Mouse (Mus musculus): ENCODE results near the gene Cdc42ep4. TPM values are rescaled to one million over a fixed set of nuclear protein-coding genes. Genes with fewer than 3 reads are reported as not detected.

The Cdc42ep4 gene
- total RNA-seq (2023): 10 to 100 TPM; 26.3 to 28.0 TPM

GRCm38 (mm10) chr11:113751484-113752084 is at the start of gene Cdc42ep4:
TSS of gene Cdc42ep4 (minus strand) at chr11:113751881.

GRCm38 (mm10) chr11:113709731-113710256 is 41.9 kb downstream of the Cdc42ep4 start, which contains the start of gene Cpsf4l:
TSS of gene Cpsf4l (minus strand) at chr11:113710017.

GRCm38 (mm10) chr11:113683957-113684706 is 67.5 kb downstream of the Cdc42ep4 start, which contains the start of the genes Fam104a and D11Wsu47e:
TSS of gene Fam104a (minus strand) at chr11:113684155.
TSS of gene D11Wsu47e (plus strand) at chr11:113684412.

Other genes with a start within 250 kb of the Cdc42ep4 start
- gene Sstr2, start 132.5 kb downstream of the Cdc42ep4 start, total RNA-seq (2023): under 1 TPM in 1 of 2 experiments, not detected in 1; 0.15 TPM
- 10 to 100 TPM; 25.3 to 28.2 TPM for gene Cog1, start 102.7 kb downstream of the Cdc42ep4 start, total RNA-seq (2023)
- 10 to 100 TPM; 51.3 to 53.8 TPM for gene Slc39a11, start 101.8 kb downstream of the Cdc42ep4 start, total RNA-seq (2023)
- 10 to 100 TPM; 16.3 to 17.3 TPM for gene Fam104a, start 67.7 kb downstream of the Cdc42ep4 start, total RNA-seq (2023)
- gene D11Wsu47e, start 67.5 kb downstream of the Cdc42ep4 start, total RNA-seq (2023): 10 to 100 TPM; 11.3 to 12.6 TPM
- not detected for gene Cpsf4l, start 41.9 kb downstream of the Cdc42ep4 start, total RNA-seq (2023)